Mouse (Mus musculus) kidney, adult 9 months (tissue): ENCODE results near the gene Map2k6.
A peak's percentile ranks its signal among the peaks of the same experiment; 100 is the strongest.

Experiments used
- DNase-seq: peaks from one replicate; pipeline ENCODE4 v3.0.0; 2022

The Map2k6 gene

GRCm38 (mm10) chr11:110453445-110454154 is 54.7 kb downstream of the Map2k6 start:
- no peak for DNase-seq

- DNase-seq: no peak
These were observed 58.6 kb downstream of the Map2k6 start for GRCm38 (mm10) chr11:110457441-110457912.

GRCm38 (mm10) chr11:110460480-110460879 is 61.6 kb downstream of the Map2k6 start:
- no peak for DNase-seq

GRCm38 (mm10) chr11:110461560-110462331 is 62.8 kb downstream of the Map2k6 start:
- DNase-seq: no peak

- DNase-seq: peak; percentile 84
These were observed 64.2 kb downstream of the Map2k6 start for GRCm38 (mm10) chr11:110462975-110463578.

- DNase-seq: no peak
These were observed 64.9 kb downstream of the Map2k6 start for GRCm38 (mm10) chr11:110463801-110464200.

GRCm38 (mm10) chr11:110469054-110469453 is 70.1 kb downstream of the Map2k6 start:
- DNase-seq: no peak

- DNase-seq: no peak
These were observed 71.8 kb downstream of the Map2k6 start for GRCm38 (mm10) chr11:110470561-110471273.

GRCm38 (mm10) chr11:110471362-110471761 is 72.4 kb downstream of the Map2k6 start:
- no peak for DNase-seq

- no peak for DNase-seq
These were observed 73.2 kb downstream of the Map2k6 start for GRCm38 (mm10) chr11:110472078-110472477.

GRCm38 (mm10) chr11:110473495-110473894 is 74.6 kb downstream of the Map2k6 start:
- DNase-seq: no peak

GRCm38 (mm10) chr11:110476361-110477151 is 77.6 kb downstream of the Map2k6 start:
- peak; percentile 63 for DNase-seq

- DNase-seq: peak; percentile 57
These were observed 79.3 kb downstream of the Map2k6 start for GRCm38 (mm10) chr11:110477961-110478869.

- DNase-seq: peak; percentile 93
These were observed 80.1 kb downstream of the Map2k6 start for GRCm38 (mm10) chr11:110478978-110479384.

GRCm38 (mm10) chr11:110481406-110481805 is 82.5 kb downstream of the Map2k6 start:
- DNase-seq: no peak

- peak; percentile 56 for DNase-seq
These were observed 83.3 kb downstream of the Map2k6 start for GRCm38 (mm10) chr11:110482176-110482575.

- no peak for DNase-seq
These were observed 83.7 kb downstream of the Map2k6 start for GRCm38 (mm10) chr11:110482649-110483048.

GRCm38 (mm10) chr11:110483165-110483564 is 84.2 kb downstream of the Map2k6 start:
- peak; percentile 83 for DNase-seq

GRCm38 (mm10) chr11:110484426-110484825 is 85.5 kb downstream of the Map2k6 start:
- peak; percentile 56 for DNase-seq

- peak; percentile 77 for DNase-seq
These were observed 86.2 kb downstream of the Map2k6 start for GRCm38 (mm10) chr11:110485081-110485480.

- peak; percentile 95 for DNase-seq
These were observed 88.9 kb downstream of the Map2k6 start for GRCm38 (mm10) chr11:110487796-110488195.
